Mouse (Mus musculus): Measurements from ENCODE around the gene Dhx40. TPM values are rescaled to one million over a fixed set of nuclear protein-coding genes. Genes with fewer than 3 reads are reported as not detected.

Gene Dhx40
- polyA plus RNA-seq, 1 experiment from 2014 or later: 16.0 TPM

DNA sequence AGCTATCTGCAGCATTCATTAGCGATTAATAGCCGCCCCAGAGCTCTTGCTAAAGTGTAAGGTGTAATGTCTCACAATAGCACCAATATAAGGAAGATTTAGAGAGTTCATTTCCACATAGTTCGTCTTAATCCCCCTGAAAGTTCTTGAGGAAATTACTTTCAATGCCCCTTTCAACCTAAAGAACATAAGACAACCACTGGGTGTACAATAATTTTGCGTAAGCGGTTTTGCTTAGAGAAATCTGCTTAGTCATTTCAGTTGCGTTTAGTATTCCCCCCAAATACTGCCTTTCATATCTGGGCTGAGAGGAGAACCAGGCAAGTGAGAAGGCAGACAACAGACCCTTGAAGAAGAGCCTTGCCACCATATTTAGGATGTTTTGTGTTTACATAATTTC is 49.0 kb downstream of the Dhx40 start:
- H3K36me3 ChIP-seq: no peaks in the 10 kb centered on the region
- no peaks in the 10 kb centered on the region for H3K9me3 ChIP-seq
- WGBS: 25% methylated on average over 6 of the region's 6 CpGs
- peak overlapping the region; percentile 96 for H3K27ac ChIP-seq
- H3K4me3 ChIP-seq (replicated peaks): peak overlapping the region; percentile 92
- H3K4me1 ChIP-seq (replicated peaks): peaks cover 6% of the 10 kb centered on the region
- no peaks in the 10 kb centered on the region for H3K27me3 ChIP-seq (replicated peaks)
- H3K4me2 ChIP-seq (replicated peaks): peak overlapping the region; percentile 67
- ATAC-seq: no peak
- H3K9ac ChIP-seq: peak overlapping the region; percentile 87

DNA sequence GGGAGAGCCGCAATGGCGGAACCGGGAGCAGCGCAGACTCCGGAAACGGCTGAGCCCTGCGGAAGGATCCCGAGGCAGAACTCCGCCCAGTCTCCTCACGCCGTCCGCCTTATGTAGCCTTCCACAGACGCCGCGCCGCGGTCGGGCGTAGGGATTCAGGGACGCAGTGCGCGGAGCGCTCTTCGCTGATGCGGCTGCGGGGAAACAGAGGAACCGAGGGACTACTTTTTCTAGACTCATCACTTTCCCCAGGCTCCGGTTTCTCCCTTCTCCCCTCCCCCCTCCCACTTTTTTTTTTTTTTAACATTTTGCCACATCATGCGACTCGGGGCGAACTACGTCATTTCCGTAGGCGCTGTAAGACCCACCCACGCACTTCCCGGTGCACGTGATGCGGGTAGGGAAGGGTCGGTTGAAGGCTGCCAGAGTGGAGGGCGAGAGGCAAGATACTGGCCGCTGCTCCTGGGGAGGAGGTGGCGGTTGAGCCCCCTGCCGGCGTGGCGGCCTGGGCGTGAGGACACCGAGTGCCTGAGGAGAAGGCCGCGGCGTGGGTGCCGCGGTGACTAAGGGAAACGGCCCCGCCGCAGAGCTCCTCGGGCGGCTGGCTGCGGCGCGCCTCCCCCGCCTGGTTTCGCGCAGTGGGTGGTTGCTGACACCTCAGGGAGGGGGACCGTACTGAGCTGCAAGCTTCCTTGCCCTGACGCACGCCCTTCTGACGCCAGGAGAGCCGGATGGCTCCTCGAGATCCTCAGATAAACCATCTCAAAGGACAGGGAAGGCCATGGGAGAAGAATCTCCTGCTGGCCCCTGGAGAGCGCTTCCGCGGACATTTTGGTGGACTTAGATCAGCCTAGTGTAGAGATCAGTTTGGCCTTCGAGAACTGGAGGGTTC is 49.8 kb downstream of the Dhx40 start, which contains the start of gene Cltc:
Gene Cltc (minus strand): TSS at position 86 of the 892 bp plus-strand sequence.
- Histone ChIP-seq H3K27ac (peak within 1 kb of the TSS; percentile 96), H3K9ac (peak within 1 kb of the TSS; percentile 98), H3K4me3 (replicated peaks) (peak within 1 kb of the TSS; percentile 92), H3K4me2 (replicated peaks) (peak within 1 kb of the TSS; percentile 81), H3K27me3 (replicated peaks) (no peaks in the 10 kb centered on the region), H3K4me1 (replicated peaks) (peaks cover 11% of the 10 kb centered on the region), H3K36me3 (no peaks in the 10 kb centered on the region), H3K9me3 (no peaks in the 10 kb centered on the region)
- peak; percentile 95 for ATAC-seq
- under 1% methylated on average over 69 of the region's 73 CpGs for WGBS

DNA sequence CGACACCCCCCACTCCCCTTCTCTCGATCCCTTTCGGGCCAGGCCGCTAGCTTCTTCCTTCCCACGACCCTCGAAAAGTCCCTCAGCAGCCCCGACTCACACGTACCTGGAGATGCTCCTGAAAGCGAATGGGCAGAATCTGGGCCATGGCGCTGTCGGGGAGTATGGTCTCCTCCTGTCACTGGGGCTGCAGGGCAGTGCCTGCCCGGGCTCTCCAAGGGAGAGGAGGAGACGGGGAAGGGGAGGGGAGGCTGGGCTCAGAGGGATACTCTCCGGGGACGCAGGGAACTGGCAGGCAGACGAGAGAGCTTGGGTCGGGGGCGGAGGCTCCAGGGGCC is 50.4 kb downstream of the Dhx40 start:
- WGBS: under 1% methylated on average over 18 of the region's 18 CpGs
- Histone ChIP-seq H3K4me3 (replicated peaks) (peak overlapping the region; percentile 92), H3K36me3 (no peaks in the 10 kb centered on the region), H3K27me3 (replicated peaks) (no peaks in the 10 kb centered on the region), H3K27ac (peak overlapping the region; percentile 96), H3K9ac (peak overlapping the region; percentile 98), H3K4me2 (replicated peaks) (peak overlapping the region; percentile 81), H3K9me3 (no peaks in the 10 kb centered on the region), H3K4me1 (replicated peaks) (peaks cover 11% of the 10 kb centered on the region)
- ATAC-seq: no peak

GRCm38 (mm10) chr11:86756156-86757141 is 51.1 kb downstream of the Dhx40 start:
- peak overlapping the region; percentile 96 for H3K27ac ChIP-seq
- H3K36me3 ChIP-seq: no peaks in the 10 kb centered on the region
- peak overlapping the region; percentile 81 for H3K4me2 ChIP-seq (replicated peaks)
- WGBS: 2% methylated on average over 31 of the region's 31 CpGs
- ATAC-seq: peak; percentile 44
- peak overlapping the region; percentile 92 for H3K4me3 ChIP-seq (replicated peaks)
- H3K9ac ChIP-seq: peak overlapping the region; percentile 98
- no peaks in the 10 kb centered on the region for H3K9me3 ChIP-seq
- H3K4me1 ChIP-seq (replicated peaks): peaks cover 11% of the 10 kb centered on the region
- no peaks in the 10 kb centered on the region for H3K27me3 ChIP-seq (replicated peaks)

DNA sequence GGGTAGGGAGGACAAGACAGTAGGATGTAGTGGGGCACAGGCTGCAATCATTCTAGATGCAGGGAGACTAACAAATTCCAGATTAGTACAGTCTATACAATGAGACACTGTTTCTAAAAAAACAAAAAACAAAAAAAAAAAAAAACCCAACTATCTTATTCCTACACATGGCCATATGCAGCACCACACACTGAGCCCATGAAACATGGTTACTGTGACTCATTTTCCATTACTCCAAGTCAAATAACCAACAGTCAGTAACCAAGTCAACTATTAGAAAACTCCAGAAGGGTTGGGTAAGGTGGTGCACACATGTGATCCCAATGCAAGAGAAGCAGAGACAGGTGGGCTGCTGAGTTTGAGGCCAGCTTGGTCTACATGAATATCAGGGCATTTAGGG is 55.1 kb downstream of the Dhx40 start:
- Histone ChIP-seq H3K36me3 (no peaks in the 10 kb centered on the region), H3K4me1 (replicated peaks) (peaks cover 18% of the 10 kb centered on the region), H3K27ac (no peak overlapping the region), H3K9me3 (no peaks in the 10 kb centered on the region), H3K4me3 (replicated peaks) (no peak overlapping the region), H3K4me2 (replicated peaks) (no peak overlapping the region), H3K9ac (no peak overlapping the region), H3K27me3 (replicated peaks) (no peaks in the 10 kb centered on the region)
- ATAC-seq: no peak

DNA sequence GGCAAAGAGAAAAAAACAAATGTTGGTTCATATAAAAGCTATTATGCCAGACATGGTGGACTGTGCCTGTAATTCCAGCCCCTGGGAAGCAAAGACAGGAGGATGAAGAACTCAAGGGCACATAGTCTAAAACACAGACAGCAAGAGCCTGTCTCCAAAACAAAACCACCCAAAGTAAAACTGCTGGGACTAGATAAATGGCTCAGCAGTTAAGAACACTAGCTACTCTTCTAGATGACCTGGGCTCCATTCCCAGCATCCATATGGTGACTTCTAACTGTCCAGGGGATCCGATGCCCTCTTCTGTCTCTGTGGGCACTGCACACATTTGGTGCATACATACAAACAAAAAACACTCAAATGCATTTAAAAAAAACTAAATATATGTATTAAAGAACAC is 56.5 kb downstream of the Dhx40 start:
- WGBS: 96% methylated on average over 1 of the region's 1 CpGs

GRCm38 (mm10) chr11:86749776-86750423 is 57.6 kb downstream of the Dhx40 start:
- no peak overlapping the region for H3K9ac ChIP-seq
- H3K9me3 ChIP-seq: no peaks in the 10 kb centered on the region
- no peak for ATAC-seq
- no peak overlapping the region for H3K27ac ChIP-seq
- WGBS: 80% methylated on average over 3 of the region's 3 CpGs
- no peaks in the 10 kb centered on the region for H3K27me3 ChIP-seq (replicated peaks)
- no peak overlapping the region for H3K4me3 ChIP-seq (replicated peaks)
- no peak overlapping the region for H3K4me2 ChIP-seq (replicated peaks)
- H3K36me3 ChIP-seq: no peaks in the 10 kb centered on the region
- H3K4me1 ChIP-seq (replicated peaks): peaks cover 20% of the 10 kb centered on the region

More for the DNA sequence above, 56.5 kb downstream of the Dhx40 start:
- Histone ChIP-seq H3K4me2 (replicated peaks) (no peak overlapping the region), H3K9me3 (no peaks in the 10 kb centered on the region), H3K36me3 (no peaks in the 10 kb centered on the region), H3K4me1 (replicated peaks) (peaks cover 21% of the 10 kb centered on the region), H3K9ac (no peak overlapping the region), H3K4me3 (replicated peaks) (no peak overlapping the region), H3K27ac (no peak overlapping the region), H3K27me3 (replicated peaks) (no peaks in the 10 kb centered on the region)
- ATAC-seq: no peak

- no peaks in the 10 kb centered on the region for H3K27me3 ChIP-seq (replicated peaks)
- H3K4me1 ChIP-seq (replicated peaks): peaks cover 10% of the 10 kb centered on the region
- no peaks in the 10 kb centered on the region for H3K36me3 ChIP-seq
- no peaks in the 10 kb centered on the region for H3K9me3 ChIP-seq
- H3K4me2 ChIP-seq (replicated peaks): no peak overlapping the region
- no peak overlapping the region for H3K4me3 ChIP-seq (replicated peaks)
- no peak for ATAC-seq
- no peak overlapping the region for H3K9ac ChIP-seq
- H3K27ac ChIP-seq: no peak overlapping the region
- WGBS: 67% methylated on average over 3 of the region's 3 CpGs
Measured at GRCm38 (mm10) chr11:86745634-86746404, 61.7 kb downstream of the Dhx40 start.

DNA sequence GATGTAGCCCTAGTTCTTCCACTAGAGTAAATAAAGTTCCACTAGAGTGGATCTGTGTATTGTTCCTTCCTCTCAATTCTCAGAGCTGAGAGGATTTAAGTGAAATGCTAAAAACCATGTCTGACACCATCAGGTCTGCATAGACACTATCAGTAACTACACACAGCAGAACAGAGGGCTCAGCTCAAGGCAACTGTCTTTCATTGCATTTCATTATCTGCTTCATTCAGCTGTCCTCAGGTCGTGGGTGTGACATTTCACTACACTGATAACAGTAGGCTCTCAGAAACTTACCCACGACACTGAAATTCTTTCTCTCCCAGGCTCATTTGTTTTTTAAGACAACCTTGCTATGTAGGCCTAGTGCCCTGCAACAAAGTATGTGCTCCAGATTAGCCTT is 64.9 kb downstream of the Dhx40 start:
- Histone ChIP-seq H3K4me1 (replicated peaks) (peaks cover 6% of the 10 kb centered on the region), H3K9ac (no peak overlapping the region), H3K4me2 (replicated peaks) (no peak overlapping the region), H3K27ac (no peak overlapping the region), H3K27me3 (replicated peaks) (no peaks in the 10 kb centered on the region), H3K9me3 (no peaks in the 10 kb centered on the region), H3K36me3 (no peaks in the 10 kb centered on the region), H3K4me3 (replicated peaks) (no peak overlapping the region)
- 41% methylated on average over 2 of the region's 2 CpGs for WGBS
- 0 out of 2 replicates have a peak, but pooled peaks have one; percentile 39 for ATAC-seq

DNA sequence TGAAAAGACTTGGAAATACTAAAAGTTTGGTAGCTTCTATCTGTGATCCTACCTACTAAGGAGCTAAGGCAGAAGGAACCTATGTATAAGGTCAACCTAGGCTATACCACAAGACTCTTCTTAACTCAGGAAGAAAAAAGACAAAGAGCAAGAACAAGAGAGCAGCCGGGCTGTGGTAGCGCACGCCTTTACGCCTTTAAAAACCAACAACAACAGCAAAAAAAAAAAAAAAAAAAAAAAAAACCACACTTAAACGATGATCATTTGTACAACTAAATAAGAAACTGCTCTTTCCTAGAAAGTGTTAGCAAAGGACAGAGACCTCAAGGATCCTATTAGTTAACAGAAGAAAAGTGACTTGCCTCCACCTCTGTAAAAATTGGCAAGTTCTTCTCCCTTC is 66.0 kb downstream of the Dhx40 start:
- Histone ChIP-seq H3K4me2 (replicated peaks) (no peak overlapping the region), H3K4me3 (replicated peaks) (no peak overlapping the region), H3K27me3 (replicated peaks) (no peaks in the 10 kb centered on the region), H3K9ac (no peak overlapping the region), H3K4me1 (replicated peaks) (peaks cover 3% of the 10 kb centered on the region; the same call in 1 of the 2 replicates), H3K9me3 (no peaks in the 10 kb centered on the region), H3K36me3 (no peaks in the 10 kb centered on the region), H3K27ac (no peak overlapping the region)
- WGBS: 96% methylated on average over 5 of the region's 5 CpGs
- no peak for ATAC-seq

DNA sequence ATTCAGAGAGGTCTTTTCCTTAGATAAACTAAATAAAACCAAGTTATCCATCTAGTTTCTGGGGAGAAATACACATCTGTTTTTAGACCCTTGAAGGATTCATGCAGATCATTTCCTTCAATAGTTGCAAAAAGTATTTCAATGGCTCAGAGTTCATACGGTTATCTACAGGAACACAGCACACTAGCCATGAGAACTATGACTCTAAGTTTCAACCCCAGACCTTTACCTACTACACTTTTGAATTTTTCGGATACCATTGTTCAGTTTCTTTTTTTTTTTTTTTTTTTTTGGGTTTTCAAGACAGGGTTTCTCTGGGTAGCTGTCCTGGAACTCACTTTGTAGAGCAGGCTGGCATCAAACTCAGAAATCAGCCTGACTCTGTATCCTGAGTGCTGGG is 68.1 kb downstream of the Dhx40 start:
- 72% methylated on average over 2 of the region's 2 CpGs for WGBS
- H3K36me3 ChIP-seq: no peaks in the 10 kb centered on the region
- ATAC-seq: 0 out of 2 replicates have a peak, but pooled peaks have one; percentile 47
- H3K27me3 ChIP-seq (replicated peaks): no peaks in the 10 kb centered on the region
- H3K9me3 ChIP-seq: no peaks in the 10 kb centered on the region
- no peak overlapping the region for H3K9ac ChIP-seq
- no peak overlapping the region for H3K4me3 ChIP-seq (replicated peaks)
- H3K4me2 ChIP-seq (replicated peaks): no peak overlapping the region
- H3K27ac ChIP-seq: no peak overlapping the region
- 0 out of 2 replicates have a peak, but pooled peaks cover under 1% of the 10 kb centered on the region for H3K4me1 ChIP-seq (replicated peaks)
